Mouse (Mus musculus) c-Kit-positive CD71-positive TER-119-positive erythroid progenitor cells, embryonic 14.5 days (primary cell): Measurements from ENCODE around the gene Gucy1a1.
"Not testable (repeated sequence)": the region's sequence is repeated elsewhere in the genome, so short reads cannot be mapped to it uniquely, and the experiment has no call there.

ENCODE experiments used
- DNase-seq: peaks from one replicate; pipeline ENCODE4 v3.0.0-alpha.2; 2013; ENCODE audit warnings: low spot score

The Gucy1a1 gene

DNA sequence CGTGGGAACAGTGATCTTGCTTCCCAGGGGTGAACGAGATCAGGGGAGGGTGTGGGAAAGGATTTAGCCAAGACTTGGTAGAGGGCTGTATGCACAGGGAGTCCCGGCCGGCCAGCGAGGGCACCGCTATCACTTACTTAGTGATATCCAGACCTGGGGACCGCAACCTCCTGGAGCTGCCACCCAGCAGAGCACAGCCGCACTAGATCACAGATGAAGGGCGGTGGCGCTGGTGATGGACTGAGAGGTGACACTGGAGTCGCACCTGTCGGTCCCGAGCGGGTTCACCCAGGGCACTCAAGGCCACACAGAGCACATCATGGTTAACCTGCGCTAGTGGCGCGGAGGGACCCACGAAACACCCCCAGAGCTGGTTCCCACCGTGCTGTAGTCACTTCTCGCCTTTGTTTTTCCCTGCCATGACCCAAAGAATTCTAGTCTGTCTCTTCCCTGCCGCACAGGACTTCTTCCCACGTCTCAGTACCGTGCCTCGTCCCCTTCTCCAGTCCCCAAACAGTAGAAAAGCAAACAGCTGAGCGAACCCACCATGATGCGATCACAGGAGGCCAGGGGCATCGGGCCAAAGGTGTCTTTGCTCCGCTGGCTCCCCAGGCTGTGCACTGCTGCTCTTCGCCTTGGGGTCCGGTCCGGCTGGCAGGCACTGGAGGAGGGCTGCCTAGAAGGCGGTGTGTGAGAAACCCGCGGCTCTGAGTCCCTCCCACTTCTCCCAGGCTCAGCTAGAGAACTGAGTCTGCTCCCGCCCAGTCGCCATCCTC is at the start of gene Gucy1a1:
Gene Gucy1a1 (minus strand): TSS at position 664 of the 776 bp plus-strand sequence.
- DNase-seq = no peak

DNA sequence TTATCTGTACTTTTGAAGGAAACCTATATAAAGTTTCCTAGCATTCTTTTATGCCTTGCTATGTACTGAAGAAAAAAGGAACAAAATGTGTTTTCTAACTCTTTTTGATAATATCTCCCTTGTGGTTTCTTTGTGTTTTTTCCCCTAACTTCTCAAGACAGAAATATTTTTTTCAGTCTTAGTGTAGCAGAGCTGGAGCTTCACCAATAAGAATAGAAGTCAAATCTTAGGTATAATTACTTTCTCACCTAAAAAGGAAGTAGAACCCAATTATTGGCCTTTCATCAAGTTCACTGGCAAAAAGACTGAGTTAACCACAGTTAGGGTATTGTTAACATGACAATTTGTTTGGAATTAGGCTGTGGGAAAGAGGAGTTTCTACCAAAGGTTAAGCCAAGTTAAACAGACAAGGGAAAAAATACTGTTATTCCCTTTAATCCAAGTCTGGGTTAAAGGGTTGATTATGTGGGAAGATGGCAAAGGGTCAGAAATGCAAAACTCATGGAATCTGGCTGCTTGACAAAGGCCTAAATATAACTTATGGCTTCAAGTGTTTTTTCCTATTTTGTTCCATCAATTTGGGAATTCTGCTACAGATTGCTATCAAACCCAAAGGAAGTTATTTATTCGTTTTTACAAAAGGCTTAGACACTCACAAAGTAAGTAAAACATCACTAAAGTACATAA is 46.1 kb upstream of the Gucy1a1 start:
- no peak for DNase-seq

DNA sequence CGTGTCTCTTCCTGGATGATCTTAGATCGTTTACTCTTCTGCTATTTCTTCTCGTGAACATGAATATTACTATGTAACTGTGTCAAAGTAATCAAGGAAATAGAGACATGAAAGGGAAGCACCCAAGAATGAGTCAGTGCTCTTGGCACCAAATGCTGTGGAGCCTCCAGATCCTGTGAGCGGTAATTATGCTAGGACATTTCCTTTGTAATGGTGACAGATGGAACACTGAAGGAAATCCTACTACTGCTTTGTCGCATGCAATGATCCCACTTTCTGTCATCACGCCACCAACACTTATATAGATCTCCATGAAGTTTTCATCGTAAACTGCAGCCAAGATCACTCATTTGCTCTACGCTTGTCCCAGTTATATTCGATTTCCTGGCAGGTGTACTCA is 40.0 kb upstream of the Gucy1a1 start:
- DNase-seq = no peak

DNA sequence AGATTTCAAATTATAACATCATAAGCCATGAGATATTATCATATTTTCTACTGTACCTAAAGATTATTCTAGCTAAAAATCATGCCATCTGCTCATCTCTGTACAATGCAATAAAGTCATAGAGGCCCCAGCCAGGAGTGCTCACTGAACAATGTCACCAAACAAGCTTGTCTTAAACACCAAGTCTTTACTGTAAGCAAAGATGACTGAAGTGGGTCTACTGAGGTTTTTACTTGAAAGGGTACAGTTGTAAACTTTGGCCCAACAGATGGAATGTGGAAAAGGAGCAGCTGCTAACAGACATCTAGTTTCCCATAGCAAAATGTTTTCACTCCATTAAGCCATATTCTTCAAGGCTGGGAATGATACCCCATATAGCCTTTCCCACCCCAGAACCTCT is 35.9 kb upstream of the Gucy1a1 start:
- DNase-seq = no peak

DNA sequence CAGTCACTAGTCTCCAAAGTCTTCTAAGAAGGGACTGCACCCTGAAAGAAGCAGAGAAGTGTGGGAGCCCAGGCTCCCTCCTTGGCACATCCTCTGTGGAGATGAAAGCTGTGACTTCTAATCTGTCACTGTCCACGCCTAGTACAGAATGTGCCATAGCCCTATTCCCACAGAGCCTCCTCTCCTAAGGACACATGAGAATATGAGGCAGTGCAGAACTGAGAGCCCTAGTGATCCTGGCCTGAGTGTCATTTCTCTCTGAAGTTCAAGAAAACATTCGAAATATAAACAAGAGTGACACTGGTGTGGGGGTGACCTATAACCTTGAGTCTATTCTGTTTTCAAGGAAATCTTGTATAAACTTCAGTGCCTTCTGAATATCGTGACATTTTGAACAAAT is 34.7 kb upstream of the Gucy1a1 start:
- no peak for DNase-seq

DNA sequence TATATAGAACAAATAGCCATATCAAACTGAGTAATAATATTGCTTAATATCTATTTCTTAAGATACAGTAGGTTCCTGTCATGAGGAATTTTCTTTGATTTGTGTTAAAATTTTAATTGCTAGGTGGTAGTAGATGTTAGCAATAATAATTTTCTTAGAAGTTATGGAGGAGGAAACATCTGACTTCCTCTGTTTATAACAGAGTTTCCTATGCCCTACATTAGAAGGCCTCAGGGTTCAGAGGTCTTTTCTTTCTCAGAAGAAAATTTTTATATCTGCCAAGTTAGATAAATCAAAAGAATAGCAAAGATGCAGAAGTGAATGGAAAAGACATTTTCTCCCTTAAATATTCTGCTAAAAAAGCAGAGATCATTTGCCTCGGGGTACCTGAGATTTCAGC is 29.9 kb upstream of the Gucy1a1 start:
- no peak for DNase-seq

DNA sequence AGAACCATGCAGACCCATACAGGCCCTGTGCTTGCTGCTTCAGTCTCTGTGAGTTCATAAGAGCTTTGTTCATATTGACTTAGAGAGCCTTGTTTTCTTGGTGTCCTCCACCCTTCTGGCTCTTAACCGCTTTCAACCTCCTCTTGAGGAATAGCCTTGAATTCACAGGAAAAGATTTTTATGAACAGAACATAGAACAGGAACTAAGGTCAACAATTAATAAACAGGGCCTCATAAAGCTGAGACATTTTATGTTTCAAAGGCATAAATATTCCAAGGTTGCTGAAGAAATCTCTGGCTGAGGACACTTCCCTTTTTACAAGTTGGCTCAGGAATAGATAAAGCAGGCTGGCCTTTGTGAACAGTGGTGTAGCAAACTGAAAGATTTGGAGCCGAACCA is 21.5 kb upstream of the Gucy1a1 start:
- DNase-seq = no peak

DNA sequence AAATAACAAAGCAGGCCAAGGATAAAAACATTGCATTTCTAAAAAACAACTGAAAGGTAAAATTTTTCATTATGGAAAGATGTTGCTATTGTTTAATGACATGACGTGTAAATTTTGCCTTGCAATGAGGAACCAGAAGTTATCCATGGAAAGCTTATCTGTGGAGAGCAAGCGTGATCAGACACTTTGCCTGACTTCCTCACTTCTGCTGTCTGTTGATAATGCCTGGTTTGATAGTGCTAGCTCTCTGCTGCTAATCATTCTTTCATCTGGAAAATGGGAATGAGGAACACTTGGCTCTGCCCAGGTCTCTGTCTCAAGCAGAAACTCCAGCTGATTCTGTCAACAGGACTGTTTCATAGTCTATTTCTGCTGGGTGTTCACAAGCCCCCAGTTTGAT is 20.3 kb upstream of the Gucy1a1 start:
- no peak for DNase-seq

DNA sequence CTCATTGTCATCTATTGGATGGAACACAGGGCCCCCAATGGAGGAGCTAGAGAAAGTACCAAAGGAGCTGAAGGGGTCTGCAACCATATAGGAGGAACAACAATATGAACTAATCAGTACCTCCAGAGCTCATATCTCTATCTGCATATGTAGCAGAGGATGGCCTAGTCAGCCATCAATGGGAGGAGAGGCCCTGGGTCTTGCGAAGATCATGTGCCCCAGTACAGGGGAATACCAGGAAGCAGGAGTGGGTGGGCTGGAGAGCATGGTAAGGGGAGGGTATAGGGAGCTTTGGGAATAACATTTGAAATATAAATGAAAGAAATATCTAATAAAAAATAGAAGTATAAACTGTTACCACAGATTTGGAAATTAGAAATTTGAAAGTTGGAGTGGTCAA is 17.4 kb upstream of the Gucy1a1 start:
- not testable (repeated sequence) for DNase-seq

DNA sequence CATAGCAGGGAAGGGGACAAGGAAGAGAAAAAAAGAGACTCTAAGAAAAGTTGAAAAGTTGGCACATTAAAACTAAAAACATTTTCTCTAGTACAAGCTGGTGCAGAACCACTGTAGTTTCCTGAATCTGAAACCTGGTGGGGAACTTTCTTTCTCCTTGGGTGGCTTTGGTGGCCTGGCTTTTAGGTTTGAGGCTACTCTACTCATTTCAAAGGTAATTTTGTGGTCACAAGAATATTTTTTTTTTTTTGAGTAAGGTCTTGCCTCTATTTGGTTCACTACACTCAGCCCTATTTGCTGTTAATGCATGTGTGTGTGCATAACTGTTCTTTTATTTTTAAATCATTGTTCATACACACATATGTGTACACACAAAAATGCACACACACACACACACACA is 389 bp upstream of the Gucy1a1 start:
- DNase-seq = no peak

DNA sequence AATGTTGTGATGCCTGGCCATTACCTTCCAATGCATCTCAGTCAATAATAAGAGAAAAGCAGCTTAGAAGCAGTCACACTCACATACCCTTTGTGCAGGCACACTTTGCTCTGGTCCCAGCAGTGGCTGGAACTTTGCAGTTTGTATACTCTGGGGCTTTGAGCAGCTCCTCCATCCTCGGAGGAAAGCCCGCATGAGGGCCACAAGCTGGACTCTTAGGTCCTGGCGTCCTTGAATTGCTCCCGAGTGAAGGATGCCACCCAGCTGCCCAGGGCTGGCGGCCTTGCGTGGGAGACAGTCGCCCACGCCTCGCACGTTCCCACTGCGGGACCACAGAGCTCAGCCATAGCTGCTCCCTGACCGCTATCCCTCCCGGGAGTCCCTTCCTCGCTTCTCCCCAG is 864 bp downstream of the Gucy1a1 start:
- no peak for DNase-seq

DNA sequence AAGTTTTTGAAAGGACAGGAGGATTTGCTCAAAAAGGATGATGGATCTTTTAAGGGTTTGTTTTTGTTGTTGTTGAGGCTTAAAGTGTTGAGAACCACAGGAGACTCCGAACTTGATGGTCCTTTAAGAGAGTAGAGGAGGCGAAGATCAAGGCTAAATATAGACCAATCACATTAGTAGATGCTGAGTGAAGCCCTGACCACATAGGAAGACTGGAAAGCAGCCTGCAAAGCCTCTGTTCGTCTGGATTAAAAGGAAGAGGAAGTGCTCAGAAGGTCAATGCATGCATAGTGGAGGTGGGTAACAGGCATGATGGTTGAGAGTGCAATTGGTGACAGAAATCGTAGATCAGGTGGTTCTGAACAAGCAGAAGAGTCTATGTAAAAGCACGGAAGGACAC is 4.8 kb downstream of the Gucy1a1 start:
- no peak for DNase-seq

DNA sequence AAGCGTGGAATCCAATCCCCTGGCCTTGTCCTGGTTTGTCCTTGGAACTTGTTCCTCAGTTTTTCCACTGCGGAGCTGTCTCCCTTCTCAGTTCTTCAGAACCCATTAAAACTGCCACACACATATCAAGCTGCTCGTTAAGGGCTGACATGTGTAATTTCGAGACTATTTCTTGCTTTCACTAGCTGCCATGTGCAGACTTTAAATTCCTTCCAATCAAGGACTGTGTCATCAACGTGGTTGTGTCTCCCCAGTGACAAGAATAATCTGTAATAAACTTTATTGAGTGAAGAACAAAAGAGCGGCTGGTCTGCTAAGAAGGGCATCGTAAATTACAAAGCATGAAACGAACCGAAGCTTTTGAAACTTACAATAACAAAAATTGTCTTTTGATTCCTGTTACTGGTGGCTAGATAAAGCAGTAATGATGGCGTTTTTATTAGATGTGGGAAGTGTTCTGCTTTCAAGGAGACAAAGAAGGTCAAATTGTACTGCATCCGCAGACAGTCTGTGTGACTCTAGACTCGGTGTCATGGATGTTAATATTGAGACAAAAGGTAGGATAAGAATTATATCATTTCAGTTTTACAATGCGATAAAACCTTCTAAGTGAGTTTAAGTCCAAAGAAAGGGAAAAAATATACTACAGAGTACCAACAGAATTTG is 7.5 kb downstream of the Gucy1a1 start:
- DNase-seq = no peak

DNA sequence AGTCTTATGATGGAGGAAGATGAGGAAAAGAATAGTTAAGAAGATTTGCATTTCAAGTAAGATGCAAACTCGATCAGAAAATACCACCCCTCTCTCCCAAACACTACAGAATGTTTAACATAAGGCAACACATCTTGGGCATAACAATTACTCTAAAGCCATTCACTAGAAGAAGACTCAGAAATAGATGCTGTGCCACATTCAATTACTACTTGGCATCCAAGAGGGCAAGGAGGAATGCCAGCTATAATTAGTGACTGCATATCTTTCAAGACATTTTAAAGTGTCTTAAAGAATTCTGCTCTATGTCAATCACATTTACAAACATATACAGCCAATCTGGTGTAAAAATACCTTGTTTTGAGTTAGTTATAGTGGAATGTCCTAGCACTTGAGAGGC is 10.1 kb downstream of the Gucy1a1 start:
- no peak for DNase-seq

DNA sequence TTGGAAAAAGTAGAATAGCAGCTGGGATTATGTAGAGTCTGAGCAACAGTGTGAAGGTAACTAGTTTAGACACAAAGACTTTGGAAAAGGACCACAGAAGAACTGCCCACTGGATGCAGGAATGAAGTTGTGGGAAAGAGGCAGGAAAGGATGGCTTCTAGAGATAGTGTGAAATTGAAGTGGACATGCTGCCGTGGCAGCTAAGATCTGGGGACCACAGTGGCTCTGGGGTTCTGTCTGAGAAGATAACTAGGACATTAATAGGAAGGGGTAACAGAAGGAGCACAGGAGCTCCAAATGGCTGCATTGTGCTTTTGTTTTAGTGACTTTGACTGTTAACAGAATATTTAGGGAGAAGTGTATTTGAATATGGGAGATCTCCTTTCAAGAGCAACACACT is 16.3 kb downstream of the Gucy1a1 start:
- no peak for DNase-seq

DNA sequence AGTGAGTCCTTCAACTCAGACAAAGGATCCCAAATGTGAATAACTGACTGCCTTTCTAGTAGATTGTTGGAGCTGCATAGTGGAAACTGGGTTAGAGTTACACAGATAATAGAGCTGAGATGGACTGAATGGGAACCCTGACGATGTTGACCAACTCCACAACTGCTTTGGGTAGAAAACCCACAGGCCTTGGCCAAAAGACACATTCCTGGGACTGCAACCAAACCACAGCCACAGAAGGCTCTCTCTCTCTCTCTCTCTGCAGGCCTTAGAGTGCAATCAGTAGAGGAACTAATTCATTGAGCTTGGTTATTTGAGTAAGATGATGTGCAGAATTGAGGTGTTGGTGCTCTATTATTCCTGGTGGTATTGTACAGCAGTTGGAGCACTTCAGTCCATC is 21.0 kb downstream of the Gucy1a1 start:
- DNase-seq = no peak

DNA sequence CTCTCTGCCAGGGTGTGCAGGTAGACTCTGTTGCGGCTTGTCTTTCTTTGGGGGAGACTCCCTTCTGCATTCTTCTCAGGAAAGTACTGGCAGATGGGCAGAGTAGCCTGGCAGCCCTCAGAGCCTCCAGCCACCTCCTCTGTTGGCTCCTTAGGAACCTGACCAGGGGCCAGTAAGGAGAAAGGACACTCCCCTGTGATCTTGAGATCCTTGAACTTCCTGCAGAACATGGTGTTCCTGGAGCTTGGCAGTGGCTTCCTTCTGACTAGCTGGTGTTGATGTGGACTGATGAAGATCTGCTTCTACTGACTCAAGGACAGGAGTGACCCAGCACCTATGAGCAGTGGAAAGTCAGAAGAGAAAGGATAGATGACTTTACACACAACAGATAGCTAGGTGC is 26.7 kb downstream of the Gucy1a1 start:
- DNase-seq = no peak

DNA sequence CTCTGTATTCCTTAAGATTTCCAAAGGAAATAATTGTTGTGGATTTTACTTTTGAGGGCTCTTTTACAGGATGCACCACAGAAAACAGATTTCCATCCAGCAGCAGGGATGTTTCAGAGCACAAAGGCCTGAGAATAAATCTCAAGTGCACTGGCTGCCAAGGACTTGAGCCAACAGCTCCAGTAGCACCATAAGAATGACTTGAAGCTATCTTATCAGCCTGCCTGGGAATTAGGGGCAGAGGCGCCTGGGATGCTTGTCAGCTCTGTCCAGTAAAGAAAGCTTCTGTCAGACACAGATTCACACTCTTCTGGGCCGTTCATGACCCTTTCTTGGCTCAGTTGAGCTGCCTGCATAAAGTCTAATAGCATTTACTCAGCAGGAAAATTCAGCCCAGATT is 33.1 kb downstream of the Gucy1a1 start:
- no peak for DNase-seq

DNA sequence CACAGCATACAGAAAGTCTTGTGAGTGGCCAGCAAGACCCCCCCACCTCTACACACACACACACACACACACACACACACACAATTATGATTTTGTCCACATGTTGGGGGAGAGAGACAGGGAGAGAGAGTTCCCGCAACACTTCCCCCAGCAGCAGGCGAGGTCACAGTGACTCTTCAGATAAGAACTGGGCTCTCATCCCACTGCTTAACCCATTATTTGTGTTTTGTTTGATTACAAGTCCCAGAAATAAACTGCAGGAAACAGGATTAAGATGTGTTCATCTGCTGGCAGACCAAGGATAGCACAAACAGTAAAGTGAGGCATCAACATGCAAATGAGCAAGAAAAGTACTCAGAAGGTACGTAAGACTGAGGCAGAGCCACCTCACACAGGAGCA is 33.6 kb downstream of the Gucy1a1 start:
- DNase-seq = no peak

DNA sequence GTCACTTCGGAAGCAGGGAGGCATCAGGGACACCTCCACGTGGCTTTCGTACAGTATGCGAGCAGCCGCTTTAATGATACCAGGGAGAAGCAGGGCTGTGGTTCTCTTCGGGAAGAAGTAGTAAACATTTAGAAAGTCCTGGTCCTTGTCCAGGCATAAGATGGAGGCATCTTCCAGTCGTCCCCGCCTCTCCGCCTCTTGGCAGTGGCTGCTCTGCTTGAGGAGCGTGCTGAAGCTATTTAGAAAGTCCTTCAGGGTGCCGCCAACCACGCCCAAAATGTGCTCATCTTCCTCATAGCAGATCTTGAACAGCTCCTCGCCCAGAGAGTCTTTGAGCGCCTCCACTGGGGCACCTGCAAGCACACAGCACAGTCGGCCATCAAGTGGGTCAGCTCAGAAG is 36.6 kb downstream of the Gucy1a1 start:
- no peak for DNase-seq

DNA sequence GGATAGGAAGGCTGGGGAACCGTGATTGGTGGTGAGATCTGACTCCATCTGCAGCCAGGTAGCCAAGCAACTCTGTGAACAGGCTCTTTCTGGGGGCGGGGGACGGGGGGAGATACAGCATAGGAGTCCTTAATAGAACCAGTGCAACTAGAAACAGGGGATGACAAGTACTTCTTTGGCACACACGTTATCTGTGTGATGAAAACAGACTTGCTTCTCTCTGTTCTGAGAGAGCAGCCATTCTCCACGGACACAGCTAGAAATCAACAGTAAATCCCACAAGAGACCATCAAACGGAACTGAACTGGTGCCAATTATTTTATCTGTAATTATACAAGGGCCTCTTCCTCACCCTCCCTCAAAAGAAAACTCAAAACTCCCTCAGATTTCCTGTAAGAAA is 41.4 kb downstream of the Gucy1a1 start:
- no peak for DNase-seq

DNA sequence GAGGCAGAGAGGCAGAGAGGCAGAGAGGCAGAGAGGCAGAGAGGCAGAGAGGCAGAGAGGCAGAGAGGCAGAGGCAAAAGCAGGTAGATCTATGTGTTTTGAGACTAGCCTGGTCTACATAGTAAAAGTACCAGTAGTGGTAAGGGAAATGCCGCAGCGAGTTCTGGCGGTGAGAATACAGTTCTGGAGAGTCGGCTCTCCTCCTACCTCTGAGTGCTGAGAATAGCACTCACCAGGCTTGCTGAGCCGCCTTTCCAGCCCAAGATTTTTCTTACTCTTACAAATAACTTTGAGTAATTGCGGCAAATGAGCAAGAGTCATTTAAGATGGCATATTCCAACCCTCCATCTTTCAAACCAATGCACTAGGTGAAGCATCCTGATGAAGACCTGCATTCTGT is 46.5 kb downstream of the Gucy1a1 start:
- no peak for DNase-seq

DNA sequence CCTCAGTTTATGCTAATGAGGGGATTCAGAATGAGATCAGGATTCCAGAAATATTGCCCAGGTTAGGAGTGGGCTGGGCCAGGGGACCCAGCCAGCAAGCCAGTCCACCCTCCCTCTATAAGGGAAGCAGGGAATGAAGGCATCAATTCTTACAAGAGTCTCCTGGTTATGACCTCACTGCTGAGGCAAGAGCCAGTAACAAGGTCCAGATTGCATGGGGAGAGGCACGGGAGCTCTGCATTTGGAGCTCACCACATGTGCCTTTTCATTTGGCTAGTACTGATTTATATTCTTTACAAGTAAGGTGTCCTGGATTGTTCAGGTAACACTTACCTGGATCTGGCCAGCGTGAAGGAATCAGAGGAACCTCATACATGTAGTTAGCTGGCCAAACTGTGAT is 48.8 kb downstream of the Gucy1a1 start:
- no peak for DNase-seq
